Mouse (Mus musculus) T-cell, adult 2 months (primary cell): ENCODE data around the gene Lca5l.
"Not testable (repeated sequence)": the region's sequence is repeated elsewhere in the genome, so short reads cannot be mapped to it uniquely, and the experiment has no call there.

ENCODE experiments used
- DNase-seq: peaks from one replicate; pipeline ENCODE4 v3.0.0; 2022; ENCODE audit warnings: low spot score

Gene Lca5l

DNA sequence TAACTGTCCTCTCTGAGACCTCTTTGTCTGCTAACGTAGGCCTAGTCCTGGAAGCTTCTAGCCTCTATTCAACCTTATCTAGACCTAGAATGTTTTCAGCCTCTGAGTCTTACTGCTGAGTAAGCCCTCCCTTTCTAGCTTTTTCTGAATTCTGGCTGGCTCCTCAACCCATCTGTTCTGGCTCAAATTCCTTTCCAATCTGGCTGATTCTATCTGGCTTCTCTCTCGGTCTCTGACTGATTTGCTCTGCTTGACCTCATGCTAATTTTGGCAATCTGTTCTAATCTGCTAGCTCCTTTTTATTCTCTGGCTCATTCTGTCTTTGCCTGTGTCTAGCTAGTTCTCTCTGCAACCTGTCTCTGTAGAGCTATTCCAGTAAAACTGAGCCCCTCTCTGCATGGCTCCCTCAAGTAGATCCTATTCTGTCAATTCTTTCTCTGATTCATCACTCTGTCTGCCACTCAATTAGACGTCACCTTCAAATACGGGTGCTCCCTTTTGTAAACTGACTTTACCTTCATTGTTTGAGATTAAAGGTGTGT, 26.3 kb downstream of the Lca5l start:
- no peak for DNase-seq

DNA sequence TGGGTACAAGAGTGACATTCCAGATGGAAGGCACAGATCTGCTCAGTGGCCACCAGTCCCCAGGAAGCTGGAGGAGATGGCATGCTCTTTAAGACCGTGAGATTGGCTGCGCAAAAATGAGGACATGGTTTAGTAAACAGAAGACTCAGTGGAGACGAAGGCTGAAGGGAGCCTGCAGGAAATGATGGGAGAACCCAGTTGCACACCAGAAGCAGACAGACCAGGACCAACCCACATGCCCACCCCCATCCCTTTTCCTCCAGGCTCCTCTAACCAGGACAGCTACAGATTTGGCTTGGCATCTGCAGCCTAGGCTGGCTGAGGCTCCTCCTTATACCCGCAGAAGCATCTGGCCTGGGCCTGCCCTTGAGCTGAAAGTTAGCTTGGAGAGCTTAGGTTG, 30.7 kb downstream of the Lca5l start:
- no peak for DNase-seq

- DNase-seq: no peak
Measured at GRCm38 (mm10) chr16:96160927-96161326, 31.1 kb downstream of the Lca5l start.

GRCm38 (mm10) chr16:96159794-96160346, 32.2 kb downstream of the Lca5l start:
- no peak for DNase-seq

- peak; percentile 40 for DNase-seq
Measured at GRCm38 (mm10) chr16:96159091-96159731, 32.9 kb downstream of the Lca5l start.

- no peak for DNase-seq
Measured at GRCm38 (mm10) chr16:96158511-96159080, 33.5 kb downstream of the Lca5l start.

DNA sequence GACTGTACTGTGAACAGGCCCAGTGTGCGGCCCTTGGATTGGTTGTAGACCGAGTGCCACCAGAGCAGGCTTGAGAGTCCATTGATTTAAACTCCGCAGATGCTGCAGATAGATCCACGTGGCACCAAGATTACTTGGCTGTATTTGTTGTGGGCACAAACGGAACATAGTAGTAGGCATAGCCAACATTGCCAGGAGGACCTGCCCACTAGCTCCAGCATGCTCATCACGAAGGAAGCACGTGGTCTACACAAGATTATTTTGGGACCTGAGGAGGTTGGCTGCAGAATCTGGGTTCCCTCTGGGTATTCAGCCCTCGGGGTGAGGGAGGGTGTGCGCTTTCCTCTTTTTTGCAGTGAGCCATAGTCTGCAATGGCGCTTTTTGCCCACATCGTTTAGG, 34.9 kb downstream of the Lca5l start:
- no peak for DNase-seq

DNA sequence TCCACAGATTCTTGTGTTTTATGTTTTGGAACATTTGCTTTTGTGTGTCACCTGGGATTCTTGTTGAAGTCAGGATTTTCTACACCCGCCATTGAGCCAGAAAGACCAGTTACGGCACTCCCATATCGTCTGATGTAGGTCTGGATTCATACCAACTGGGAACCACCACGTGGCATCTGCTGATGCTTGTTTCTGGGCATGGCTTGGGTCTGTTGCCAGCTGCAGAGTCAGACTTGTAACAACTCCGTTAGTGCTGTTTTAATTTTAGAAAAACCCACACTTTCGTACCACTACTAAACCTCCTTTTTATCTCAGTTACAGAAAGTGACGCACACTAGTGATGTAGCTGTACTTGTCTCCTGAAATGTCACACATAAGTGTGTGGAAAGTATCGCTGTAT, 36.1 kb downstream of the Lca5l start:
- DNase-seq: no peak

DNA sequence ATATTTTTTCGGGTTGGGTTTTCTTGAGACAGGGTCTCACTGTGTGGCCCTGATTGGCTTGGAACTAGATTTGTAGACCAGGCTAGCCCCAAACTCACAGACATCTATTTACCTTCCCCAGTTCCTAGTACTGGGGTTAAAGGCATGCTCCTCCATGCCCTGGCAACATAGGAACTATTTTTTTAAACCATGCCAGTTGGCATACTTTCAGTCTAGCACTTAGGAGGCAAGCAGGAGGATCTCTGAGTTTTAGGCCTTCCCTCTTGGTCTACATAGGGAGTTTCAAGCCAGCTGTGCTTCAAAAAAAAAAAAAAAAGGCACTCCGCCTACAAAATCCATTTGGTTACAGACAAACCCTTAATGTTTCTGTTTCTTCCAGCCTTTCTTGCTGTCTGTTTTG, 37.6 kb downstream of the Lca5l start:
- DNase-seq: no peak

- DNase-seq: peak; percentile 59
Measured at GRCm38 (mm10) chr16:96151551-96151950, 40.5 kb downstream of the Lca5l start.

- DNase-seq: no peak
Measured at GRCm38 (mm10) chr16:96150995-96151394, 41.1 kb downstream of the Lca5l start.

DNA sequence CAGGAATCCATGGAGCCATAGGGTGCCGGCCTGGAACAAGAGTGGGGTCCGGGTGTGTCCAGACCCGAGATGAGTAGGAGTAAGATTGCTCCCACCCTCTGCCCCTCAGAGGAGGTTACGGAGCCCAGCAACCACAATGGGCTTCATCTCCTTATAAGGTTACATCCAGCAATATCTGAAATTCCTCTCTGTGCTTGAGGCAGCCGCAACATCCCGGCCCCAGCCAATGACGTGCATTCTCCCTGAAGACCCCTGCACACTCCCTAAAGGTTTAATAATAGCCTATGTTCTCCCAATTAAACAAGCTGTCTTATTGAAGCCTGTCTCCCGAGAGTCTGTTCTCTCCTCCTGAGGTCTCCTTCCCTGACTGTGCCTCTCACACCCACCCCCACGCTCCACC, 42.8 kb downstream of the Lca5l start:
- no peak for DNase-seq

- no peak for DNase-seq
Measured at GRCm38 (mm10) chr16:96148834-96149233, 43.2 kb downstream of the Lca5l start.

DNA sequence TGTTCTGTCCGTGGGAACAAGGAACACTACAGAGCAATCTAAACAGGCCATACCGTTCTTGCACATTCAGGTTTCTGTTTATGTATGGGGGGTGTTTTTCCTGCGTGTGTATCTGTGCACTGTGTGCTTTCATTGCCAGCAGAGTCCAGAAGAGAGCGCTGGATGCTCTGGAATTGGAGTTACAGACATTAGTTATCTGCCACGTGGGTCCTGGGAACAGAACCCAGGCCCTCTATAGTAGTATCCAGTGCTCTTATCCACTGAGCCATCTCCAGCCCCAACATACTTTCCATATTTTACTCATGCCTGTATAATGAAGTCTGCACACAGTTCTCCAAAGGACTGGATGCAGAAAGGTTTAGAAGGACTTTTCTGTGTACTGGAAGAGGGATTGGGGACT, 46.3 kb downstream of the Lca5l start:
- DNase-seq: no peak

DNA sequence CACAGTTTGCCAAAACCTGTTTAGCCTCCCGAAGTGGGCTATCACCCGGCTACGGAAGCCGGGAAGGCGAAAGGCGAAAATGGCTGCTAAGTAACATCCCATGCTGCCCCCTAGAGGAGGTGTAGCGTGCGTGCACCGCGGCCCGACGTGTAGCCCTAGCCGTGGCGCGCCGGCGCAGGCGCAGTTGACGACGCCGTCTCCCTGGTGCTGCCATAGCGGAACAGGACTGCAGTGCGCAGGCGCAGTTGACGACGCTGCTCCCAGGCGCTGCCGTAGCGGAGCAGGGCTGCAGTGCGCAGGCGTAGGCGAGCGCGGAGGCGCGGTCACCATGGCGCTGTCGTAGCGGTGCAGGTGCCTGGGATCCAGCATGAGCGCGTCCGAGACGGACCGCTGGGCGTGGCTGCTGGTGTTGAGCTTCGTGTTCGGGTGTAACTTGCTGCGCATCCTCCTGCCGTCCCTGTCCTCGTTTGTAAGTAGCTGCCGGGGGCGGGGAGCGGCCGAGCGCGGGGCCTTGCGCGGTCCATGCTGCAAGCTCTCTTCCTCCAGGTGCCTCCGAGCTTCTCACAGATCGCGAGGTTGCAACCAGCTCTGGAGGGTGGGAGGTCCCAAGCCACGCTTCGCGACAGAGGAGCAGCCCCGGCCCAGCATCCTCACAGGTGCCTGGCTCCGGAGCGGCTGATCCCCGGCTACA, 46.8 kb downstream of the Lca5l start, which contains the start of gene Wrb:
Gene Wrb, plus strand, starts transcription at position 298 of the 691 bp plus-strand sequence.
- peak; percentile 100 for DNase-seq

DNA sequence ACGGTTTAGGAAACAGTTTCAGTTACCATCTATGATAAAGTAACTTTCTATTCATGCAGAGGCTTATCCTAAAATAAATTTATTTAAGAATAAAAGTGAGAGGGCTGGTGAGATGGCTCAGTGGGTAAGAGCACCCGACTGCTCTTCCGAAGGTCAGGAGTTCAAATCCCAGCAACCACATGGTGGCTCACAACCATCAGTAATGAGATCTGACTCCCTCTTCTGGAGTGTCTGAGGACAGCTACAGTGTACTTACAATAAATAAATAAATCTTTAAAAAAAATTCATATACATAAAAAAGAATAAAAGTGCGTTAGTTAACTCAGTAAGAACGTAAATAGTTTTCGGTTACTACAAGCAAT, 47.3 kb downstream of the Lca5l start:
- DNase-seq: not testable (repeated sequence)

DNA sequence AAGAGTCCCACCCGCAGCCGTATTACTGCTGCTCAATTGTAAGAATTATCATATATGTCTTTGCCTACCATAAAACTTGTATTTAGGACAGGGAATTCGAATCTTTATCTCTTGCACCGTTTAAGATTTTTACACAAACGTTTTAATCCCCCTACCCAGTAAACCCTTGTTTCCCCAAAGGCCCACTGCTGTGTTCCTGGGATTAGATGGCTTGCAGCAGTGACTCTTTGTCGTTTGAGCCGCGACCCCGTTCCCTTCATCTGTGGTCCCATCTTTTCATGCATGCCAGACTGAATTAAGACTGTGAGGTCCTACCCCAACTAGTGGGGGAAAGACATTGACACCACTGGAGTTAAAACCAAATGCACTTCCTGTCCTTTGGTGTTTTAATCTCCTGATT, 63.6 kb downstream of the Lca5l start:
- DNase-seq: no peak

DNA sequence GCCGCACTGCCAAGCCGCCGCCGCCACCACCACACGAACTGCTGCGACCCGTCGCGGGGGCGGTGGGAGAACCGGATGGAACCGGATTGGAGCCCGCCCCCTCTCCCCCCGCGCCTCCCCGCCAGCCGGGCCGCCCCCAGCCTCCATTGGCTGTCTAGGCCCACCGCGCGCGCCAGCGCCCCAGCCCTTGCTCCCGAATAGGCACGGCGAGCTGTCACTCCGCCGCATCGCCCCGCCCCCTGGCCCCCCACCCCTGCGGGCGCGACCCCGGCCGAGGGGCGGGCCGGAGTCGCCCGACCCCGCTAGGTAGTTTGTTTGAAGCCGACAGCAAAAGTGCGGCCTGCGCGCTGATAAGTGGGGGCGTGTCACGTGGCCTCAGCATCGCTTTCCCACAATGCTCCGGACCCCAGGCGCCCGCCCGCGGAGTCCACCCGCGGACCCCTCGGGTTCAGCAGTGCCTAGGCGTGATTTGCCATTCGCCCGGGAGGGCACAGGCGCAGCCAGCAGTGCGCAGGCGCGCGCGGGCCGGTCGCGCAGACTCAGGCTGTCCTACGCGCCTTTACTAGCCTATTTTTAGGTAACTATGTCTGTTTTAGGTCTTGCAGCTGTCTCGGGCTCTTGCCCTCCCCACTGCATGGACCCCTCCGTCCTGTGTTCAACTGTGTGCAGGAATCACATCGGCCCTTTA, 64.3 kb downstream of the Lca5l start, which contains the start of gene Hmgn1:
Gene Hmgn1, minus strand, starts transcription at position 73 of the 688 bp plus-strand sequence.
- DNase-seq: peak; percentile 94

- DNase-seq: no peak
Measured at GRCm38 (mm10) chr16:96127288-96127656, 64.8 kb downstream of the Lca5l start.

DNA sequence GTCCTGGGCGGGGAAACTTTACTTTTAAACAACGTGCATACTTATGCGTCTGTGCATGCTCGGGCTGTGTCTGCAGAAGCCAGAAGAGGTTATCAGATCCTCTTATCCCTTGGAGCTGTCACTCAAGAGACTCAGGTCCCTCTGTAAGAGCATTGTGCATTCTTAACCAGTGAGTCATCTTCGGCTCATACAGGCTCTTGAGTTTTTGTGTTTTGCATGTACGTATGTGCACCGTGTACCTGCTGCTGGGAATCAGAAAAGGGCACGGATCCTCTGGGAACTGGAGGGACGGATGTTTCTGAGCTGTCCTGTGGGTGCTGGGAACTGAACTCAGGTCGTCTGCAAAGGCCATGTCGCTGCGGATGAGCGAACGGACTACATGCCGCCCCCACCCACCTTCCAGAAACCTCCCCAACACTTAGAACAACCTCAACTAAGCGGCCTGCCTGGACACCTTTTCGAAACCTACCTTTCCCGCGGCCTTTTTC, 65.3 kb downstream of the Lca5l start:
- DNase-seq: no peak

- DNase-seq: no peak
Measured at GRCm38 (mm10) chr16:96120022-96120623, 71.9 kb downstream of the Lca5l start.

GRCm38 (mm10) chr16:96114729-96115128, 77.3 kb downstream of the Lca5l start:
- no peak for DNase-seq
